Mouse (Mus musculus) bone marrow, adult 2 months (tissue): Measurements from ENCODE around the gene 4930523C07Rik.

Experiments used
- CTCF ChIP-seq: fragments of 200-500 bp; IDR thresholded peaks from 2 replicates; pipeline ENCODE4 v1.5.1; 2011; ENCODE audit warnings: low read length, control low read depth; ENCODE audit not compliant: control insufficient read depth, insufficient read depth
- POLR2A ChIP-seq: fragments of 200-500 bp; IDR thresholded peaks from 2 replicates; pipeline ENCODE4 v1.6.1; 2011; ENCODE audit warnings: low read depth, mild to moderate bottlenecking, control low read depth, low read length, borderline replicate concordance; ENCODE audit not compliant: control insufficient read depth

- TF ChIP-seq CTCF (no peak), POLR2A (no peak)
These were observed 42.5 kb downstream of the 4930523C07Rik start for GRCm38 (mm10) chr1:160086651-160087050.
